Mouse (Mus musculus): ENCODE results near the gene Gucy2c.
A peak's percentile ranks its signal among the peaks of the same experiment; 100 is the strongest.
"Not testable (repeated sequence)": the region's sequence is repeated elsewhere in the genome, so short reads cannot be mapped to it uniquely, and the experiment has no call there.

Gucy2c gene

GRCm38 (mm10) chr6:136803739-136804633 is 22.4 kb upstream of the Gucy2c start, which contains the start of gene Hist4h4:
TSS of gene Hist4h4 (minus strand) at chr6:136804415.
- DNase-seq (ENCODE audit: low spot score in 2 of 2), result peak; percentile 97 to 99

- DNase-seq (ENCODE audit: low spot score in 2 of 2), result no peak
Observed at GRCm38 (mm10) chr6:136803093-136803738, 21.7 kb upstream of the Gucy2c start.

- DNase-seq (ENCODE audit: low spot score in 2 of 2), result no peak
Observed at GRCm38 (mm10) chr6:136801274-136801673, 19.7 kb upstream of the Gucy2c start.

GRCm38 (mm10) chr6:136800710-136801109 is 19.1 kb upstream of the Gucy2c start:
- DNase-seq (ENCODE audit: low spot score in 2 of 2), result no peak

GRCm38 (mm10) chr6:136797874-136798693 is 16.5 kb upstream of the Gucy2c start:
- DNase-seq (ENCODE audit: low spot score in 2 of 2), result not testable (repeated sequence)

GRCm38 (mm10) chr6:136795850-136796249 is 14.3 kb upstream of the Gucy2c start:
- DNase-seq (ENCODE audit: low spot score in 2 of 2), result no peak

GRCm38 (mm10) chr6:136795110-136795509 is 13.5 kb upstream of the Gucy2c start:
- no peak for DNase-seq (ENCODE audit: low spot score in 2 of 2)

GRCm38 (mm10) chr6:136793831-136794525 is 12.4 kb upstream of the Gucy2c start:
- DNase-seq (ENCODE audit: low spot score in 2 of 2), result no peak

GRCm38 (mm10) chr6:136792884-136793758 is 11.6 kb upstream of the Gucy2c start:
- DNase-seq (ENCODE audit: low spot score in 2 of 2), result no peak

- DNase-seq (ENCODE audit: low spot score in 2 of 2), result no peak
Observed at GRCm38 (mm10) chr6:136789391-136789971, 7.9 kb upstream of the Gucy2c start.

- no peak for DNase-seq (ENCODE audit: low spot score in 2 of 2)
Observed at GRCm38 (mm10) chr6:136782761-136783160, 1.2 kb upstream of the Gucy2c start.

- no peak for DNase-seq (ENCODE audit: low spot score in 2 of 2)
Observed at GRCm38 (mm10) chr6:136782146-136782545, 581 bp upstream of the Gucy2c start.

GRCm38 (mm10) chr6:136776392-136776791 is 5.2 kb downstream of the Gucy2c start:
- DNase-seq (ENCODE audit: low spot score in 2 of 2), result no peak

- no peak for DNase-seq (ENCODE audit: low spot score in 2 of 2)
Observed at GRCm38 (mm10) chr6:136769859-136770258, 11.7 kb downstream of the Gucy2c start.

- DNase-seq (ENCODE audit: low spot score in 2 of 2), result no peak
Observed at GRCm38 (mm10) chr6:136769143-136769542, 12.4 kb downstream of the Gucy2c start.

GRCm38 (mm10) chr6:136763912-136764311 is 17.7 kb downstream of the Gucy2c start:
- no peak for DNase-seq (ENCODE audit: low spot score in 2 of 2)

GRCm38 (mm10) chr6:136750567-136750966 is 31.0 kb downstream of the Gucy2c start:
- no peak for DNase-seq (ENCODE audit: low spot score in 2 of 2)

- no peak for DNase-seq (ENCODE audit: low spot score in 2 of 2)
Observed at GRCm38 (mm10) chr6:136745586-136745985, 36.0 kb downstream of the Gucy2c start.

- DNase-seq (ENCODE audit: low spot score in 2 of 2), result no peak
Observed at GRCm38 (mm10) chr6:136743729-136744128, 37.8 kb downstream of the Gucy2c start.

All from frontal cortex, postnatal 25 days (tissue).